ENCODE assay signal across 14 mouse cellular contexts in genomic region chr19:42601445-42601844, GRCm38 (mm10). TPM values are rescaled to one million over a fixed set of nuclear protein-coding genes. Genes with fewer than 3 reads are reported as not detected.
DNase-seq lines count a peak whose midpoint lies in the region; ATAC-seq lines count a peak whose summit lies in the region.
"Had no signal": no experiment of that assay in that cellular context is flagged by ENCODE, and none has a peak within 500 bp of the region (broad histone marks: within the 10 kb centered on the region; RNA-seq: fewer than 3 reads in every experiment).

No protein-coding gene starts in this region.

- H3K36me3 ChIP-seq in kidney, embryonic 14.5 days (ENCODE audit: control insufficient read depth, insufficient read depth, low read length) = no peaks in the 10 kb centered on the region; the same call in 1 of the 2 replicates
- H3K36me3 ChIP-seq: forebrain, embryonic 15.5 days; liver, embryonic 13.5 days had no signal

- H3K27ac ChIP-seq in kidney, embryonic 14.5 days (ENCODE audit: low read depth, low read length) = no peak overlapping the region
- H3K27ac ChIP-seq: forebrain, embryonic 15.5 days; liver, embryonic 13.5 days had no signal

- ATAC-seq in kidney, embryonic 14.5 days (ENCODE audit: low FRiP score, low TSS enrichment) = no peak
- ATAC-seq: forebrain, embryonic 15.5 days; intestine, embryonic 16.5 days had no signal

- H3K9me3 ChIP-seq in kidney, embryonic 14.5 days (ENCODE audit: control insufficient read depth, low read length) = no peaks in the 10 kb centered on the region
- H3K9me3 ChIP-seq: forebrain, embryonic 15.5 days; liver, embryonic 13.5 days had no signal

- H3K4me1 ChIP-seq in kidney, embryonic 14.5 days (ENCODE audit: control insufficient read depth, insufficient read depth, low read length) = 0 out of 2 replicates have a peak, but pooled peaks cover 3% of the 10 kb centered on the region
- H3K4me1 ChIP-seq: forebrain, embryonic 15.5 days; liver, embryonic 13.5 days had no signal

- peak; percentile 30 to 48 for DNase-seq in cerebellum, postnatal 25 days
- no peak for DNase-seq in cerebellum, postnatal 4 days (ENCODE audit: low spot score in 2 of 2)
- DNase-seq in kidney, adult 11 months = peak; percentile 74
- peak; percentile 33 for DNase-seq in retina, postnatal 1 day
- DNase-seq in retina, embryonic 14.5 days (ENCODE audit: low spot score) = no peak
- DNase-seq in thymus, postnatal 14 days = no peak
- DNase-seq in thymus, postnatal 36 days = no peak
- DNase-seq: liver, embryonic 13.5 days; lung, postnatal 10 days; thymus, adult 2 months had no signal

- no peak overlapping the region for H3K4me2 ChIP-seq in kidney, embryonic 14.5 days (replicated peaks; ENCODE audit: low read depth, low read length)
- H3K4me2 ChIP-seq: forebrain, embryonic 15.5 days; heart, embryonic 11.5 days; liver, embryonic 13.5 days had no signal

- H3K9ac ChIP-seq in kidney, embryonic 14.5 days (ENCODE audit: low read depth, low read length) = no peak overlapping the region
- H3K9ac ChIP-seq: forebrain, embryonic 15.5 days; liver, embryonic 13.5 days had no signal

- H3K4me3 ChIP-seq in kidney, embryonic 14.5 days (ENCODE audit: low read length) = no peak overlapping the region
- H3K4me3 ChIP-seq: forebrain, embryonic 15.5 days; liver, embryonic 13.5 days had no signal

- no peaks in the 10 kb centered on the region; the same call in 1 of the 2 replicates for H3K27me3 ChIP-seq in kidney, embryonic 14.5 days (ENCODE audit: control insufficient read depth, insufficient read depth, low read length)
- H3K27me3 ChIP-seq: forebrain, embryonic 15.5 days had no signal

- WGBS in kidney, embryonic 14.5 days = 90% methylated on average over 2 of the region's 2 CpGs

RNA-seq across cellular contexts. Expression of gene Loxl4, which starts 11.2 kb away (rescaled TPM):
- polyA plus RNA-seq in kidney, embryonic 14.5 days (2014; fragmentation: Nextera tagmentation; extraction: Ambion mirVana) = 0.93 and 1.9 TPM in 2 replicates

Comparison
In these comparisons a context has a peak if more than half of its experiments do, and no peak if none do; other contexts are left out.
1. DNase-seq: peak in cerebellum, postnatal 25 days (2 of 2), kidney, adult 11 months (single experiment) and retina, postnatal 1 day (single experiment); none in cerebellum, postnatal 4 days (0 of 2), retina, embryonic 14.5 days (single experiment), thymus, postnatal 14 days (single experiment) and thymus, postnatal 36 days (0 of 2).